Mouse (Mus musculus) kidney, embryonic 16.5 days (tissue): ENCODE measurements around the gene Psmd14. TPM values are rescaled to one million over a fixed set of nuclear protein-coding genes. Genes with fewer than 3 reads are reported as not detected.

Experiments
- ATAC-seq: fragments of 200-750 bp; cut with Nextera tagmentation; 2 replicates; pipeline ENCODE4 v1.8.0; 2017; ENCODE audit warnings: moderate TSS enrichment; ENCODE audit not compliant: low FRiP score, low TSS enrichment
- H3K27ac ChIP-seq: fragments of 300-500 bp; sonication (generic); 2 replicates; pipeline ENCODE4 v1.5.1; 2014; ENCODE audit warnings: low read length
- H3K27me3 ChIP-seq: fragments of 300-500 bp; sonication (generic); 2 replicates; pipeline ENCODE4 v1.6.1; 2014; ENCODE audit warnings: low read length, control low read depth, mixed read lengths; ENCODE audit not compliant: insufficient read depth
- H3K36me3 ChIP-seq: fragments of 300-500 bp; sonication (generic); 2 replicates; pipeline ENCODE4 v1.6.1; 2014; ENCODE audit warnings: low read length, control low read depth, mixed read lengths; ENCODE audit not compliant: insufficient read depth
- H3K4me1 ChIP-seq: fragments of 300-500 bp; sonication (generic); 2 replicates; pipeline ENCODE4 v1.6.1; 2014; ENCODE audit warnings: low read length, control low read depth, mixed read lengths; ENCODE audit not compliant: insufficient read depth
- H3K4me2 ChIP-seq: fragments of 300-500 bp; sonication (generic); replicated peaks from 2 replicates; pipeline ENCODE4 v1.6.1; 2014; ENCODE audit warnings: low read depth, low read length
- H3K4me3 ChIP-seq: fragments of 300-500 bp; sonication (generic); 2 replicates; pipeline ENCODE4 v1.5.1; 2014; ENCODE audit warnings: mild to moderate bottlenecking, low read length
- H3K9ac ChIP-seq: fragments of 300-500 bp; sonication (generic); replicated peaks from 2 replicates; pipeline ENCODE4 v1.6.1; 2014; ENCODE audit warnings: low read length
- H3K9me3 ChIP-seq: fragments of 300-500 bp; sonication (generic); 2 replicates; pipeline ENCODE4 v1.6.1; 2016; ENCODE audit warnings: low read length, control low read depth
- WGBS: fragments of 180-500 bp; shearing (Covaris S2); extraction: QIAGEN DNeasy Blood & Tissue Kit; methylation state at CpG from one replicate; pipeline ENCODE4 v1.1.7; 2014; 5-methylcytosine and 5-hydroxymethylcytosine counted together
- polyA plus RNA-seq: library from polyadenylated mRNA; unstranded; fragments of >200 nt; fragmentation: Nextera tagmentation; extraction: Ambion mirVana; gene quantifications from 2 replicates; pipeline ENCODE4 v1.2.1, GENCODE M21; 2015

The Psmd14 gene
- 178 and 183 TPM in 2 replicates for polyA plus RNA-seq

GRCm38 (mm10) chr2:61711108-61712040 lies at the start of gene Psmd14:
Gene Psmd14, plus strand, starts transcription at chr2:61711694.
- H3K4me1 ChIP-seq = peaks cover 14% of the 10 kb centered on the region
- H3K36me3 ChIP-seq = 0 out of 2 replicates have a peak, but pooled peaks cover 6% of the 10 kb centered on the region
- H3K4me3 ChIP-seq = peak within 1 kb of the TSS; percentile 99
- ATAC-seq = peak; percentile 98
- peak within 1 kb of the TSS; percentile 87 for H3K4me2 ChIP-seq
- 7% methylated on average over 49 of the region's 52 CpGs for WGBS
- H3K9me3 ChIP-seq = peaks cover 5% of the 10 kb centered on the region; the same call in 1 of the 2 replicates
- H3K27ac ChIP-seq = peak within 1 kb of the TSS; percentile 78
- peak within 1 kb of the TSS; percentile 93 for H3K9ac ChIP-seq
- H3K27me3 ChIP-seq = no peaks in the 10 kb centered on the region

DNA sequence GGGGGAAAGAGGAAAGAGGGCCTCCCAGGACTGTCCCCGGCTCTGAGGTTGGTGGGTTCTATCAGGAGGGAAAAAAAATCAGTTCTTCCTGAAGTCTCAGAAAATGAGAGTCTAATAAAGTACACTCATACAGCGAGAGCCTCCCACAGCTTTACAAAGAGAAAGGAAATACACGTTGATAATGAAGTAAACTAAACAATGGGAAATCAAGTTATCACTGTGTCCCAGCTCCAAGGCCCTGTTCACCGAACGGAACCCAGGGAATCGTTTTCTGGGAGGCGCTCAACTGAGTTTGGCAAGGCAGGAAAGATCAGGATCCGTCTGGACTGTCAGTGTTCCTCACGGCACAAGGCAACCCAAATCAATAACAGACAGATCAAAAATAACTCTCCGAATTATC lies 48.7 kb upstream of the Psmd14 start:
- H3K27me3 ChIP-seq = 0 out of 2 replicates have a peak, but pooled peaks cover 2% of the 10 kb centered on the region

GRCm38 (mm10) chr2:61663573-61664241 lies 47.8 kb upstream of the Psmd14 start:
- no peak for ATAC-seq

More for the DNA sequence above, 48.7 kb upstream of the Psmd14 start:
- no peak overlapping the region for H3K27ac ChIP-seq
- H3K9ac ChIP-seq = no peak overlapping the region
- no peak overlapping the region for H3K4me3 ChIP-seq
- H3K4me2 ChIP-seq = no peak overlapping the region
- WGBS = 71% methylated on average over 10 of the region's 10 CpGs
- H3K9me3 ChIP-seq = no peaks in the 10 kb centered on the region
- no peaks in the 10 kb centered on the region for H3K36me3 ChIP-seq
- ATAC-seq = no peak
- no peaks in the 10 kb centered on the region for H3K4me1 ChIP-seq

GRCm38 (mm10) chr2:61667420-61667819 lies 44.1 kb upstream of the Psmd14 start:
- H3K9me3 ChIP-seq = no peaks in the 10 kb centered on the region
- no peak overlapping the region for H3K4me3 ChIP-seq
- H3K27ac ChIP-seq = no peak overlapping the region
- H3K4me1 ChIP-seq = no peaks in the 10 kb centered on the region
- H3K4me2 ChIP-seq = no peak overlapping the region
- no peak overlapping the region for H3K9ac ChIP-seq
- WGBS = 59% methylated on average over 7 of the region's 7 CpGs
- ATAC-seq = peak; percentile 49; the same call in 1 of the 2 replicates
- H3K27me3 ChIP-seq = no peaks in the 10 kb centered on the region
- no peaks in the 10 kb centered on the region for H3K36me3 ChIP-seq

More at GRCm38 (mm10) chr2:61663573-61664241, 47.8 kb upstream of the Psmd14 start:
- Histone ChIP-seq H3K9me3 (no peaks in the 10 kb centered on the region), H3K4me2 (no peak overlapping the region), H3K4me3 (no peak overlapping the region), H3K36me3 (no peaks in the 10 kb centered on the region), H3K4me1 (no peaks in the 10 kb centered on the region), H3K27ac (no peak overlapping the region), H3K27me3 (no peaks in the 10 kb centered on the region), H3K9ac (no peak overlapping the region)
- WGBS = 63% methylated on average over 10 of the region's 10 CpGs

DNA sequence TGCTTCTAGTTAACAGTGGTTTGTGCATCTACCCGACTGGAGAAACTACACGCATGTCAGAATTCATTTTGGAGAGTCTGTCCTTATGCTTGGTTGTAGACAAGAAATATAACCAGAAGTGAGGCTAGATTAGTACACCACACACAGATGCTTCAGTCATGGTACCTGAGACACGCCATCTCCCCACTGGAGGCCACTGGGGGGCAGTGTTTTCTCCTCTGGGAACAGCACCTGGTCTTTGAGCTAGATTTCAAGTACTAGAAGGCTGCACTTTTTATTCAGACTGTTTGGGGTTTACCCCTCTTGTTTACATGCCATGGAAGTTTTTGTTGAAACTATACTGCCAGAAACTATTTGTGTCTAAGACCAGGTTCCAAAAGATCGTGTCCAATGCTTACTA lies 43.2 kb upstream of the Psmd14 start:
- WGBS = 31% methylated on average over 4 of the region's 4 CpGs

GRCm38 (mm10) chr2:61674555-61674954 lies 36.9 kb upstream of the Psmd14 start:
- Histone ChIP-seq H3K9me3 (no peaks in the 10 kb centered on the region), H3K9ac (no peak overlapping the region), H3K4me1 (no peaks in the 10 kb centered on the region), H3K4me3 (no peak overlapping the region), H3K27me3 (no peaks in the 10 kb centered on the region), H3K27ac (no peak overlapping the region), H3K36me3 (no peaks in the 10 kb centered on the region), H3K4me2 (no peak overlapping the region)
- WGBS = 90% methylated on average over 3 of the region's 3 CpGs
- no peak for ATAC-seq

More for the DNA sequence above, 43.2 kb upstream of the Psmd14 start:
- ATAC-seq = peak; percentile 46; the same call in 1 of the 2 replicates
- H3K9ac ChIP-seq = no peak overlapping the region
- H3K4me1 ChIP-seq = no peaks in the 10 kb centered on the region
- no peaks in the 10 kb centered on the region for H3K36me3 ChIP-seq
- H3K27me3 ChIP-seq = no peaks in the 10 kb centered on the region
- no peaks in the 10 kb centered on the region for H3K9me3 ChIP-seq
- no peak overlapping the region for H3K4me2 ChIP-seq
- no peak overlapping the region for H3K4me3 ChIP-seq
- H3K27ac ChIP-seq = no peak overlapping the region

GRCm38 (mm10) chr2:61681572-61681971 lies 29.9 kb upstream of the Psmd14 start:
- Histone ChIP-seq H3K4me1 (no peaks in the 10 kb centered on the region), H3K27ac (no peak overlapping the region), H3K4me3 (no peak overlapping the region), H3K9ac (no peak overlapping the region), H3K9me3 (no peaks in the 10 kb centered on the region), H3K4me2 (no peak overlapping the region), H3K36me3 (no peaks in the 10 kb centered on the region), H3K27me3 (no peaks in the 10 kb centered on the region)
- whole genome bisulfite sequencing = 88% methylated on average over 1 of the region's 1 CpGs
- no peak for ATAC-seq

- no peak for ATAC-seq
- Histone ChIP-seq H3K27ac (no peak overlapping the region), H3K4me3 (no peak overlapping the region), H3K4me1 (no peaks in the 10 kb centered on the region), H3K4me2 (no peak overlapping the region), H3K36me3 (no peaks in the 10 kb centered on the region), H3K9me3 (no peaks in the 10 kb centered on the region), H3K9ac (no peak overlapping the region), H3K27me3 (no peaks in the 10 kb centered on the region)
- 78% methylated on average over 1 of the region's 1 CpGs for WGBS
Measured at GRCm38 (mm10) chr2:61686533-61686932, 25.0 kb upstream of the Psmd14 start.

GRCm38 (mm10) chr2:61689086-61689485 lies 22.4 kb upstream of the Psmd14 start:
- no peaks in the 10 kb centered on the region for H3K27me3 ChIP-seq

More at GRCm38 (mm10) chr2:61689086-61689485, 22.4 kb upstream of the Psmd14 start:
- H3K27ac ChIP-seq = no peak overlapping the region
- H3K36me3 ChIP-seq = no peaks in the 10 kb centered on the region
- no peaks in the 10 kb centered on the region for H3K9me3 ChIP-seq
- H3K4me1 ChIP-seq = no peaks in the 10 kb centered on the region
- no peak for ATAC-seq
- H3K4me2 ChIP-seq = no peak overlapping the region
- no peak overlapping the region for H3K9ac ChIP-seq
- 87% methylated on average over 3 of the region's 3 CpGs for WGBS
- no peak overlapping the region for H3K4me3 ChIP-seq
